8 mouse cellular contexts compared by ENCODE assay signal in the genomic region with DNA sequence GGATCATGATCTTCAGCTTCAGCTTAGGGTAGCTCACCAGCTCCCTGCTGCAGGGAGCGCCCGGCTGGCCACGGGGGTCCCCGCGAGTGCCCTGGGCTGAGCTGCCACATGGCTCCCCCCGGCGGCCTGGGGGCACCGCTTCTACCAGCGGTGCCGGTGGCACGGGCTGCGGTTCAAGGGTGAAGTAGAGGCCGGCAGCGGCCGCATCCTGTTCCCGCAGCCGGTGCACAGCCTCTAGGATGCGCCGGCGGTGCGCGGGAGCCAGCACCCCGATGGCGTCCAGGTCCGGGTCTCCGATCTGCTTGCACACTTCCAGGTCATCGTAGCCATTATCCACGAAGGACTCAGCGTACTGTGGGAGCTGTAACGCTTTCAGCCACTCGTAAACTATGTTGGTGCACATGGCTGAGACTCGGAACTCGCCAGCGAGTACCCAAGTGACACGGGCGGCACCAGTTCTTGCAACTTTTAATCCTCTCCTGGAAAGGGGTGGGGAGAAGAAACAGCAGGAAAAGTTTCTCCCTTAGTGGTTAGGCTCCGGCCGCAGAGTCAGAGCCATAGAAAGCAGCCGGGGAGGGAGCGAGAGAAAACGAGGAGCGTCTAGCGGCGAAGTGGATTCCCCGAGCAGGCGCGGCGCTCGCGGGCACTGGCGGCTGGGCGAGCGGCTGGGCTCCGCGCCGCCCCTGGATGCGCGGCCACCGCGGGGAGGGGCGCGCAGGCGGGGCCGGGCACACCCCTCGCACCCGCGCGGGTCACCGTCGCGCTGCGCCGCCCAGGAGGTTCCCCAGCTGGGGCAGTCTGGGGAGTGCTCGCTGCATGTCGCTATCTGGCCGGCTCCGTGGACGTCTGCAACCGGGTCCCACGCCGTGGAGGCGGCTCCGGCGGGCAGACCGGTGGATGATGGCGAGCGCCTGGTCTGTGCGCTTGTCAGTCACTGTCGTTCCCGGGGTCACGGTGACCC. TPM values are rescaled to one million over a fixed set of nuclear protein-coding genes. Genes with fewer than 3 reads are reported as not detected.
DNase-seq lines count a peak whose midpoint lies in the region; ATAC-seq and TF ChIP-seq lines count a peak whose summit lies in the region.

A gene (minus strand): TSS at position 648 of the 961 bp plus-strand sequence.

- intact Hi-C loops in heart, postnatal 25 days (cut with DNase I) = loop anchor here (5.0 to 10.0 kb wide), 4 partner anchors 82 to 663 kb away; no protein-coding TSS in a partner anchor

- peak within 1 kb of the TSS; percentile 59 for H3K9ac ChIP-seq in forebrain, postnatal 0 days

- H3K27ac ChIP-seq in forebrain, postnatal 0 days (ENCODE audit: low read depth, low read length) = peak within 1 kb of the TSS; percentile 46; the same call in 1 of the 2 replicates

- DNase-seq in ES-CJ7 (ENCODE audit: low read depth, low spot score) = peak; percentile 32
- peak; percentile 62 for DNase-seq in brain, adult 2 months (ENCODE audit: low read depth, low spot score)
- peak; percentile 72 for DNase-seq in forebrain, postnatal 0 days
- DNase-seq in heart, postnatal 25 days (ENCODE audit: low spot score) = peak; percentile 23
- DNase-seq in layer of hippocampus, postnatal 25 days (ENCODE audit: extremely low spot score in 1 of 2, low spot score in 1 of 2) = peak; percentile 50 to 65
- DNase-seq in lung, postnatal 10 days = peak; percentile 61
- peak; percentile 66 for DNase-seq in retina, embryonic 14.5 days (ENCODE audit: low spot score)
- no peak for DNase-seq in natural killer cell, adult 2 months (ENCODE audit: low spot score in 2 of 2)

- no peaks in the 10 kb centered on the region for H3K9me3 ChIP-seq in forebrain, postnatal 0 days (ENCODE audit: low read length)

- H3K4me2 ChIP-seq in forebrain, postnatal 0 days (ENCODE audit: low read depth) = peak within 1 kb of the TSS; percentile 99

- under 1% methylated on average over 87 of the region's 91 CpGs for WGBS in forebrain, postnatal 0 days

- peak; percentile 33 for TF ChIP-seq CTCF in forebrain, postnatal 0 days (IDR thresholded peaks at IDR 0.05; ENCODE audit: low read depth)

- no peaks in the 10 kb centered on the region for H3K36me3 ChIP-seq in forebrain, postnatal 0 days (ENCODE audit: insufficient read depth)

- no peaks in the 10 kb centered on the region for H3K27me3 ChIP-seq in forebrain, postnatal 0 days (ENCODE audit: insufficient read depth, low read length)

- ATAC-seq in forebrain, postnatal 0 days = peak; percentile 77

- H3K4me3 ChIP-seq in forebrain, postnatal 0 days (ENCODE audit: low read depth, low read length) = peak within 1 kb of the TSS; percentile 61

- H3K4me1 ChIP-seq in forebrain, postnatal 0 days (ENCODE audit: insufficient read depth) = no peaks in the 10 kb centered on the region

RNA-seq across cellular contexts. Expression of the gene that starts here (rescaled TPM):
- total RNA-seq in forebrain, postnatal 0 days (2014; rRNA removed) = 9.8 and 12.8 TPM in 2 replicates
- 1.9 and 4.1 TPM in 2 replicates for polyA plus RNA-seq in forebrain, postnatal 0 days (2015; fragmentation: Nextera tagmentation; extraction: Ambion mirVana)
- 1 to 10 TPM; 3.4 to 5.3 TPM for total RNA-seq in heart, postnatal 25 days (2021)
- total RNA-seq in layer of hippocampus, postnatal 25 days (2021) = 10 to 100 TPM; 11.8 to 17.0 TPM

Comparison
In these comparisons a context has a peak if more than half of its experiments do, and no peak if none do; other contexts are left out.
1. DNase-seq: peak in ES-CJ7 (single experiment), brain, adult 2 months (single experiment), forebrain, postnatal 0 days (single experiment), heart, postnatal 25 days (single experiment), layer of hippocampus, postnatal 25 days (2 of 2), lung, postnatal 10 days (single experiment) and retina, embryonic 14.5 days (single experiment); none in natural killer cell, adult 2 months (0 of 2).